Mouse (Mus musculus) heart, postnatal 0 days (tissue): ENCODE measurements around the gene Olfr1344.

Source experiments
- CTCF ChIP-seq: IDR thresholded peaks from 2 replicates; pipeline ENCODE4 v1.5.1; 2016; ENCODE audit warnings: antibody characterized with exemption, control low read depth, low read depth
- EP300 ChIP-seq: IDR thresholded peaks from 2 replicates; pipeline ENCODE4 v1.6.1; 2016; ENCODE audit warnings: antibody characterized with exemption, low read depth

DNA sequence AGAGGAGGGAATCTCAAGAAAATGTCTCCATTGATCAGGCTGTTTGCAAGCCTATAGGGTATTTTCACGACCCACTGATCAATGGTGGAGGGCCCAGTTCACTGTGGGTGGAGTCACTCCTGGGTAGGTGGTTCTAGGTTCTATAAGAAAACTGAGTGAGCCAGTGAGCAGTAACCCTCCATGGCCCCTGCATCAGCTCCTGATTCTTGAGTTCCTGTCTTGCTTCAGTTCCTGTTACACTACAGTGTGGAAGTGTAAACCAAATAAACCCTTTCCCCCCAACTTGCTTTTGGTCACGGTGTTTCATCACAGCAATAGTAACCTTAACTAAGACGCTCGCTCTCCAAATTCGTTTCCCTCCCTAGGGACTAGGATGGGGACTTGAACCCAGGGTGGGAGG lies 49.5 kb upstream of the Olfr1344 start:
- no peak for TF ChIP-seq EP300
- TF ChIP-seq CTCF: no peak
